Mouse (Mus musculus) CH12F3 (cell line): ENCODE results near the gene Gm973.
"Not testable (repeated sequence)": the region's sequence is repeated elsewhere in the genome, so short reads cannot be mapped to it uniquely, and the experiment has no call there.

ENCODE experiments used
- in situ Hi-C: fragments of 300-500 bp; cut with MboI; formaldehyde crosslinking; loops from 2 replicates; pipeline ENCODE4 v1.14.3; 2020; ENCODE audit warnings: low sequenced_read_pairs

Gm973 gene

GRCm38 (mm10) chr1:59619201-59619600 is 103.1 kb downstream of the Gm973 start:
- in situ Hi-C loops: no loop called here

GRCm38 (mm10) chr1:59623325-59624017 is 107.4 kb downstream of the Gm973 start:
- in situ Hi-C loops: loop anchor here (5.0 kb wide), 1 partner anchor 376 kb away; no protein-coding TSS in a partner anchor

- in situ Hi-C loops: no loop called here
Observed at GRCm38 (mm10) chr1:59625410-59625809, 109.3 kb downstream of the Gm973 start.

GRCm38 (mm10) chr1:59629194-59629593 is 113.1 kb downstream of the Gm973 start:
- in situ Hi-C loops: no loop called here

GRCm38 (mm10) chr1:59630356-59630755 is 114.3 kb downstream of the Gm973 start:
- in situ Hi-C loops: not testable (repeated sequence)

GRCm38 (mm10) chr1:59631986-59632659 is 116.1 kb downstream of the Gm973 start:
- in situ Hi-C loops: no loop called here

GRCm38 (mm10) chr1:59633056-59633455 is 117.0 kb downstream of the Gm973 start:
- in situ Hi-C loops: no loop called here

- in situ Hi-C loops: no loop called here
Observed at GRCm38 (mm10) chr1:59636349-59636748, 120.3 kb downstream of the Gm973 start.

- in situ Hi-C loops: no loop called here
Observed at GRCm38 (mm10) chr1:59638371-59638770, 122.3 kb downstream of the Gm973 start.

- in situ Hi-C loops: no loop called here
Observed at GRCm38 (mm10) chr1:59642488-59642887, 126.4 kb downstream of the Gm973 start.

GRCm38 (mm10) chr1:59646502-59646901 is 130.4 kb downstream of the Gm973 start:
- in situ Hi-C loops: not testable (repeated sequence)

GRCm38 (mm10) chr1:59651201-59651819 is 135.2 kb downstream of the Gm973 start:
- in situ Hi-C loops: no loop called here

- in situ Hi-C loops: no loop called here
Observed at GRCm38 (mm10) chr1:59653243-59653911, 137.3 kb downstream of the Gm973 start.

GRCm38 (mm10) chr1:59656244-59657171 is 140.4 kb downstream of the Gm973 start:
- in situ Hi-C loops: no loop called here

GRCm38 (mm10) chr1:59663456-59664135 is 147.5 kb downstream of the Gm973 start:
- in situ Hi-C loops: no loop called here

GRCm38 (mm10) chr1:59668871-59669270 is 152.8 kb downstream of the Gm973 start:
- in situ Hi-C loops: no loop called here

GRCm38 (mm10) chr1:59669962-59670630 is 154.0 kb downstream of the Gm973 start:
- in situ Hi-C loops: no loop called here

- in situ Hi-C loops: no loop called here
Observed at GRCm38 (mm10) chr1:59670641-59671168, 154.6 kb downstream of the Gm973 start, which contains the start of gene Sumo1. TSS of gene Sumo1 (minus strand) at chr1:59670834.

- in situ Hi-C loops: no loop called here
Observed at GRCm38 (mm10) chr1:59673661-59674060, 157.6 kb downstream of the Gm973 start.
